Mouse (Mus musculus) ovary, adult 10 weeks (tissue): ENCODE measurements around the gene Glipr1l2. TPM values are rescaled to one million over a fixed set of nuclear protein-coding genes. Genes with fewer than 3 reads are reported as not detected.

Source experiments
- polyA plus RNA-seq: library from polyadenylated mRNA; stranded (reverse); fragments of 350-450 nt; fragmentation: Illumina TruSeq; extraction: RNeasy Lipid Tissue Mini Kit (QIAGEN cat#74804); gene quantifications from one replicate; pipeline ENCODE4 v1.2.3, GENCODE M21; 2014

Glipr1l2 gene
- polyA plus RNA-seq: not detected

GRCm38 (mm10) chr10:112083157-112083556 is at the start of gene Glipr1l2:
Gene Glipr1l2, plus strand, starts transcription at chr10:112083354.

GRCm38 (mm10) chr10:112059702-112060582 is 23.2 kb upstream of the Glipr1l2 start, which contains the start of gene Glipr1l1:
Gene Glipr1l1, plus strand, starts transcription at chr10:112060189.

Other genes starting within 250 kb of the Glipr1l2 start
- 68.7 TPM for gene Krr1, start 110.7 kb upstream of the Glipr1l2 start, polyA plus RNA-seq
- 12.0 TPM for gene Glipr1, start 80.7 kb upstream of the Glipr1l2 start, polyA plus RNA-seq
- not detected for gene Glipr1l1, start 23.2 kb upstream of the Glipr1l2 start, polyA plus RNA-seq
- gene Glipr1l3, start 77.0 kb downstream of the Glipr1l2 start, polyA plus RNA-seq: not detected
- gene Caps2, start 80.3 kb downstream of the Glipr1l2 start, polyA plus RNA-seq: 3.2 TPM
- 1.00 TPM for gene Kcnc2, start 187.8 kb downstream of the Glipr1l2 start, polyA plus RNA-seq